Mouse (Mus musculus): ENCODE results near the gene Ceacam18. TPM values are rescaled to one million over a fixed set of nuclear protein-coding genes. Genes with fewer than 3 reads are reported as not detected.
"Not testable (repeated sequence)": the region's sequence is repeated elsewhere in the genome, so short reads cannot be mapped to it uniquely, and the experiment has no call there.

The Ceacam18 gene
- polyA plus RNA-seq, 1 experiment from 2014 or later, result not detected

- peaks cover 13% of the 10 kb centered on the region; the same call in 1 of the 2 replicates for H3K36me3 ChIP-seq (ENCODE audit: inconsistent target)
- no peaks in the 10 kb centered on the region for H3K79me2 ChIP-seq (ENCODE audit: inconsistent target)
- no peak overlapping the region for H3K4me3 ChIP-seq (ENCODE audit: inconsistent target)
- WGBS (ENCODE audit: missing documents), result 43% methylated on average over 5 of the region's 5 CpGs
- H3K27ac ChIP-seq, result no peak overlapping the region
Measured at GRCm38 (mm10) chr7:43680960-43681359, 46.5 kb downstream of the Ceacam18 start.

- 27% methylated on average over 1 of the region's 1 CpGs for WGBS (ENCODE audit: missing documents)
- not testable (repeated sequence) for H3K79me2 ChIP-seq (ENCODE audit: inconsistent target); H3K4me3 ChIP-seq (ENCODE audit: inconsistent target); H3K36me3 ChIP-seq (ENCODE audit: inconsistent target); H3K27ac ChIP-seq
Measured at GRCm38 (mm10) chr7:43682511-43682910, 48.0 kb downstream of the Ceacam18 start.

- Histone ChIP-seq H3K27ac (no peak overlapping the region), H3K79me2 (ENCODE audit: inconsistent target) (no peaks in the 10 kb centered on the region), H3K4me3 (ENCODE audit: inconsistent target) (no peak overlapping the region), H3K36me3 (ENCODE audit: inconsistent target) (no peaks in the 10 kb centered on the region)
- 34% methylated on average over 7 of the region's 7 CpGs for WGBS (ENCODE audit: missing documents)
Measured at GRCm38 (mm10) chr7:43685088-43685487, 50.6 kb downstream of the Ceacam18 start.

- Histone ChIP-seq H3K79me2 (ENCODE audit: inconsistent target) (no peaks in the 10 kb centered on the region), H3K36me3 (ENCODE audit: inconsistent target) (no peaks in the 10 kb centered on the region), H3K27ac (no peak within 1 kb of the TSS), H3K4me3 (ENCODE audit: inconsistent target) (no peak within 1 kb of the TSS)
Measured at GRCm38 (mm10) chr7:43690118-43690517, 55.6 kb downstream of the Ceacam18 start, which contains the start of gene Klk14. Klk14 (plus strand) TSS chr7:43690418.

Other genes with a start within 250 kb of the Ceacam18 start
- gene Siglecg, start 226.5 kb upstream of the Ceacam18 start, polyA plus RNA-seq (2018), result 0.11 TPM in 1 of 3 replicates, not detected in the others
- gene Lim2, start 207.0 kb upstream of the Ceacam18 start, polyA plus RNA-seq (2018), result not detected in 3 replicates
- 0.26 TPM in 1 of 3 replicates, not detected in the others for gene Nkg7, start 197.6 kb upstream of the Ceacam18 start, polyA plus RNA-seq (2018)
- not detected in 3 replicates for gene Cldnd2, start 193.9 kb upstream of the Ceacam18 start, polyA plus RNA-seq (2018)
- 113 to 175 TPM (median 166 TPM) in 3 replicates for gene Etfb, start 190.6 kb upstream of the Ceacam18 start, polyA plus RNA-seq (2018)
- not detected in 3 replicates for gene Gm45233, start 190.6 kb upstream of the Ceacam18 start, polyA plus RNA-seq (2018)
- 3.1 to 3.5 TPM (median 3.2 TPM) in 3 replicates for gene Vsig10l, start 171.6 kb upstream of the Ceacam18 start, polyA plus RNA-seq (2018)
- not detected in 3 replicates for gene Iglon5, start 144.6 kb upstream of the Ceacam18 start, polyA plus RNA-seq (2018)
- not detected in 3 replicates for gene 4931406B18Rik, start 128.8 kb upstream of the Ceacam18 start, polyA plus RNA-seq (2018)
- gene Cd33, start 90.3 kb upstream of the Ceacam18 start, polyA plus RNA-seq (2018), result 13.2 to 32.1 TPM (median 13.4 TPM) in 3 replicates
- 1.5 to 2.7 TPM (median 2.5 TPM) in 3 replicates for gene Zfp658, start 72.5 kb upstream of the Ceacam18 start, polyA plus RNA-seq (2018)
- gene Zfp719, start 55.1 kb upstream of the Ceacam18 start, polyA plus RNA-seq (2018), result 1.9 to 2.7 TPM (median 2.5 TPM) in 3 replicates
- not detected in 3 replicates for gene Zfp819, start 27.5 kb upstream of the Ceacam18 start, polyA plus RNA-seq (2018)
- 0.73 to 2.4 TPM (median 0.83 TPM) in 3 replicates for gene Siglece, start 25.5 kb downstream of the Ceacam18 start, polyA plus RNA-seq (2018)
- 2.6 to 6.7 TPM (median 4.7 TPM) in 3 replicates for gene Ctu1, start 37.3 kb downstream of the Ceacam18 start, polyA plus RNA-seq (2018)
- not detected in 3 replicates for gene Klk14, start 55.7 kb downstream of the Ceacam18 start, polyA plus RNA-seq (2018)
- gene Klk13, start 77.9 kb downstream of the Ceacam18 start, polyA plus RNA-seq (2018), result not detected in 3 replicates
- not detected in 3 replicates for gene Klk12, start 134.2 kb downstream of the Ceacam18 start, polyA plus RNA-seq (2018)
- not detected in 3 replicates for gene Klk11, start 139.9 kb downstream of the Ceacam18 start, polyA plus RNA-seq (2018)
- gene Klk10, start 146.3 kb downstream of the Ceacam18 start, polyA plus RNA-seq (2018), result not detected in 3 replicates
- not detected in 3 replicates for gene Klk9, start 157.2 kb downstream of the Ceacam18 start, polyA plus RNA-seq (2018)
- gene Klk8, start 162.9 kb downstream of the Ceacam18 start, polyA plus RNA-seq (2018), result not detected in 3 replicates
- gene Klk7, start 176.6 kb downstream of the Ceacam18 start, polyA plus RNA-seq (2018), result not detected in 3 replicates
- not detected in 3 replicates for gene Klk6, start 189.8 kb downstream of the Ceacam18 start, polyA plus RNA-seq (2018)
- gene Klk5, start 207.3 kb downstream of the Ceacam18 start, polyA plus RNA-seq (2018), result not detected in 3 replicates
- gene Klk4, start 246.5 kb downstream of the Ceacam18 start, polyA plus RNA-seq (2018), result not detected in 3 replicates

Measured in macrophage (primary cell).